Mouse (Mus musculus) heart, embryonic 16.5 days (tissue): ENCODE measurements around the gene Grm4. TPM values are rescaled to one million over a fixed set of nuclear protein-coding genes. Genes with fewer than 3 reads are reported as not detected.

Experiments
- ATAC-seq: fragments of 200-750 bp; cut with Nextera tagmentation; replicated peaks from 2 replicates; pipeline ENCODE4 v1.8.0; 2017; ENCODE audit warnings: moderate number of reproducible peaks; ENCODE audit not compliant: insufficient read depth, low FRiP score; ENCODE audit errors: extremely low read depth
- H3K27ac ChIP-seq: fragments of 300-500 bp; sonication (generic); 2 replicates; pipeline ENCODE4 v1.5.1; 2014; ENCODE audit warnings: mild to moderate bottlenecking, low read length, control low read depth, moderate library complexity
- H3K27me3 ChIP-seq: fragments of 300-500 bp; sonication (generic); 2 replicates; pipeline ENCODE4 v1.6.1; 2014; ENCODE audit warnings: low read length, mixed read lengths; ENCODE audit not compliant: control insufficient read depth, insufficient read depth
- H3K36me3 ChIP-seq: fragments of 300-500 bp; sonication (generic); 2 replicates; pipeline ENCODE4 v1.6.1; 2014; ENCODE audit not compliant: control insufficient read depth, insufficient read depth
- H3K4me1 ChIP-seq: fragments of 300-500 bp; sonication (generic); 2 replicates; pipeline ENCODE4 v1.6.1; 2014; ENCODE audit warnings: low read length, mixed read lengths; ENCODE audit not compliant: control insufficient read depth, insufficient read depth
- H3K4me2 ChIP-seq: fragments of 300-500 bp; sonication (generic); 2 replicates; pipeline ENCODE4 v1.6.1; 2014; ENCODE audit warnings: low read depth, mild to moderate bottlenecking, control low read depth, low read length
- H3K4me3 ChIP-seq: fragments of 300-500 bp; sonication (generic); 2 replicates; pipeline ENCODE4 v1.5.1; 2014; ENCODE audit warnings: mild to moderate bottlenecking, control low read depth, low read length
- H3K9ac ChIP-seq: fragments of 300-500 bp; sonication (generic); 2 replicates; pipeline ENCODE4 v1.6.1; 2014; ENCODE audit warnings: low read length, control low read depth
- H3K9me3 ChIP-seq: fragments of 300-500 bp; sonication (generic); replicated peaks from 2 replicates; pipeline ENCODE4 v1.6.1; 2016; ENCODE audit warnings: low read length; ENCODE audit not compliant: control insufficient read depth
- WGBS: fragments of 180-500 bp; shearing (Covaris S2); extraction: QIAGEN DNeasy Blood & Tissue Kit; methylation state at CpG from one replicate; pipeline ENCODE4 v1.1.7; 2014; 5-methylcytosine and 5-hydroxymethylcytosine counted together
- polyA plus RNA-seq: library from polyadenylated mRNA; unstranded; fragments of >200 nt; fragmentation: Nextera tagmentation; extraction: Ambion mirVana; gene quantifications from 2 replicates; pipeline ENCODE4 v1.2.1, GENCODE M21; 2015

Gene Grm4
- polyA plus RNA-seq, 1 experiment from 2014 or later = 0.30 TPM

DNA sequence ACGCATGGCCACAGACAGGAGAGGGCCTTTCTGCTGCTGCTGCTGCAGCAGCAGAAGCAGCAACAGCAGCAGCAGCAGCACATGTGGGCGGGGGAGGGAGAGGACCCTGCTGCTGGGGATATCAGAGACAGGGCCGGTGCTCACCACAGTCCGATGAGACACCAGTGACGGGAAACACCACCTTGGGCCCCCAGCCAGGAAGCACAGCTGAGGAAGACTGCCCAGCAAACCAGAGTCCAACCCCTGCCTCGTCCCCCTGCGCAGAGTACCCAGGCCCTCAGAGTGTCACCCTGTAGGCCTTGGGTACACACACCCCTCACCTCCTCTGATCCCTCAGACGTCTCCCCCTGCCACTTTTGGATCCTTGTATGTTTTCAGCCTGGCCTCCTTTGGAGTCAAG is 35.3 kb downstream of the Grm4 start:
- Histone ChIP-seq H3K9me3 (no peaks in the 10 kb centered on the region), H3K4me2 (no peak overlapping the region), H3K9ac (no peak overlapping the region), H3K27ac (no peak overlapping the region), H3K27me3 (peaks cover 4% of the 10 kb centered on the region; the same call in 1 of the 2 replicates), H3K4me3 (no peak overlapping the region), H3K4me1 (no peaks in the 10 kb centered on the region), H3K36me3 (no peaks in the 10 kb centered on the region)
- 36% methylated on average over 8 of the region's 8 CpGs for WGBS
- ATAC-seq = no peak

DNA sequence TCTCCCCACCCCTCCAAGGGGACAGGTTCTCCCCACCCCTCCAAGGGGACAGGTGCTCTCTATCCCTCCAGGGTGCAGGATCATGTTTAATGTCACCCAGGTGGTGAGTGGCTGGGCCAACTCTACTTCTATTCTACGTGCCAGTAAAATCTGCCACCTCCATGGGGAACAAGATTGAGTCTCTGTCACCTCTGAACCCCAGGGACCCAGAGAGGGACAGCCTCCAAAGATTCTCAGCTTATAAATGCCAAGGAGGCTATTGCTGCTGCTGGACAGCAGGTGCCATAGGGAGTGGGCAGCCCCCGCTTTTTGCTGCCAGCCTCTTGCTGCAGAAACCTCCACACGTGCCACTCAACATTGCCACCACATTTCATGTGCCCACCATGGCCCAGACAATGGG is 37.6 kb downstream of the Grm4 start:
- Histone ChIP-seq H3K4me2 (no peak overlapping the region), H3K9me3 (no peaks in the 10 kb centered on the region), H3K4me3 (no peak overlapping the region), H3K9ac (no peak overlapping the region), H3K4me1 (peaks cover 7% of the 10 kb centered on the region; the same call in 1 of the 2 replicates), H3K27me3 (peaks cover 4% of the 10 kb centered on the region; the same call in 1 of the 2 replicates), H3K27ac (no peak overlapping the region), H3K36me3 (no peaks in the 10 kb centered on the region)
- no peak for ATAC-seq
- 70% methylated on average over 3 of the region's 3 CpGs for WGBS

- Histone ChIP-seq H3K9ac (0 out of 2 replicates have a peak overlapping the region, but pooled peaks have one; percentile 27), H3K4me1 (peaks cover 7% of the 10 kb centered on the region; the same call in 1 of the 2 replicates), H3K27ac (peak overlapping the region; percentile 10; the same call in 1 of the 2 replicates), H3K4me3 (peak overlapping the region; percentile 18; the same call in 1 of the 2 replicates), H3K27me3 (peaks cover 4% of the 10 kb centered on the region; the same call in 1 of the 2 replicates), H3K36me3 (no peaks in the 10 kb centered on the region), H3K4me2 (peak overlapping the region; percentile 43), H3K9me3 (no peaks in the 10 kb centered on the region)
- ATAC-seq = peak; percentile 71
- 26% methylated on average over 29 of the region's 29 CpGs for WGBS
Measured at GRCm38 (mm10) chr17:27480143-27481103, 40.8 kb downstream of the Grm4 start.

- H3K36me3 ChIP-seq = no peaks in the 10 kb centered on the region
- 88% methylated on average over 11 of the region's 11 CpGs for WGBS
Measured at GRCm38 (mm10) chr17:27475650-27476049, 45.6 kb downstream of the Grm4 start.

DNA sequence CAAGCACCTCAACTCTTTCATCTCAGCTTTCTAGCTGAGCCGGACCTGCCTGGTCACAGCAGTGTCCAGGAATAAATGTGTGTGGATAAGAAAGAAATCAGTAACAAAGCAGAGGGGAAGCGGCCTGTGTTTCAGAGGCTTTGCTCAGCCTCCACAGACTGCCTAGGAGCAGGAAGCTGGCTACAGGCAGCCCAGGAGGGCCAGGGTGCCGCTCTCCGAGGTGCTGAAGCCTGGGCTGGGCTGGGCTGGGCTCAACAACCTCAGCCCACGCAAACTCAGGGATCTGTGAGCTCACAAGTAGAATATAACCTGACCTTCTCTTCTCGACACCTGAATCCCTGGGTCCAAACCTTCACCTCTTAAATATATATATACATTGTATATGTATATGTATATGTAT is 54.6 kb downstream of the Grm4 start:
- H3K36me3 ChIP-seq = no peaks in the 10 kb centered on the region
- ATAC-seq = peak; percentile 45
- H3K27me3 ChIP-seq = peaks cover 7% of the 10 kb centered on the region
- no peaks in the 10 kb centered on the region for H3K4me1 ChIP-seq
- no peak overlapping the region for H3K27ac ChIP-seq
- H3K4me2 ChIP-seq = no peak overlapping the region
- H3K9me3 ChIP-seq = no peaks in the 10 kb centered on the region
- 19% methylated on average over 6 of the region's 6 CpGs for WGBS
- H3K4me3 ChIP-seq = no peak overlapping the region
- no peak overlapping the region for H3K9ac ChIP-seq

More at GRCm38 (mm10) chr17:27475650-27476049, 45.6 kb downstream of the Grm4 start:
- H3K9ac ChIP-seq = no peak overlapping the region
- no peak for ATAC-seq
- no peak overlapping the region for H3K4me2 ChIP-seq
- H3K27me3 ChIP-seq = no peaks in the 10 kb centered on the region
- H3K4me1 ChIP-seq = peaks cover 5% of the 10 kb centered on the region; the same call in 1 of the 2 replicates
- H3K4me3 ChIP-seq = no peak overlapping the region
- H3K27ac ChIP-seq = no peak overlapping the region
- H3K9me3 ChIP-seq = no peaks in the 10 kb centered on the region

- H3K36me3 ChIP-seq = no peaks in the 10 kb centered on the region
- H3K27ac ChIP-seq = no peak overlapping the region
- no peak overlapping the region for H3K4me2 ChIP-seq
- no peak for ATAC-seq
- no peaks in the 10 kb centered on the region for H3K9me3 ChIP-seq
- peaks cover 7% of the 10 kb centered on the region for H3K27me3 ChIP-seq
- H3K9ac ChIP-seq = no peak overlapping the region
- no peak overlapping the region for H3K4me3 ChIP-seq
- WGBS = 72% methylated on average over 8 of the region's 8 CpGs
- H3K4me1 ChIP-seq = no peaks in the 10 kb centered on the region
Measured at GRCm38 (mm10) chr17:27465924-27466323, 55.3 kb downstream of the Grm4 start.

- Histone ChIP-seq H3K4me2 (no peak overlapping the region), H3K4me1 (no peaks in the 10 kb centered on the region), H3K27me3 (peaks cover 7% of the 10 kb centered on the region), H3K9me3 (no peaks in the 10 kb centered on the region), H3K27ac (no peak overlapping the region), H3K36me3 (no peaks in the 10 kb centered on the region), H3K4me3 (no peak overlapping the region), H3K9ac (no peak overlapping the region)
- WGBS = 48% methylated on average over 8 of the region's 8 CpGs
- no peak for ATAC-seq
Measured at GRCm38 (mm10) chr17:27464327-27464962, 56.8 kb downstream of the Grm4 start.

DNA sequence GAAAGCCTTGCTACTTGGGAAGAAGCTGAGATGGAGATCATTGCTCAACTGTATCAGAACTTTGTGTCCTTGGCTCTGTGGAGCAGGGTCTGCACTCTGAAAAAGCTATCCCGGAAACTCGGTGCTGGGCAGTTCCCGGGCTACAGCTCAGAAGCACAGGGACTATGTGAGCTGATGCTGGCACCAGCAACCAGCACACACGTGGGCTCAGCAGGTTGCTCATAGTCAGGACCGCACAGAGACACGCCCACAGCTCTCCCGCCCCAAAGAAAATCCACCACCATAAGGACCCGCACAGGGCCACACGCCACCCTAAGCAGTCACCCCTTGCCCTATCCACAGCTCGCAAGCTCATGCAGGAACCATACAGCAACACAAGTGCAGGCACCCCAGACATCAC is 61.2 kb downstream of the Grm4 start:
- Histone ChIP-seq H3K4me1 (no peaks in the 10 kb centered on the region), H3K27ac (no peak overlapping the region), H3K36me3 (no peaks in the 10 kb centered on the region), H3K9me3 (no peaks in the 10 kb centered on the region), H3K4me3 (no peak overlapping the region), H3K27me3 (no peaks in the 10 kb centered on the region; the same call in 1 of the 2 replicates), H3K4me2 (no peak overlapping the region), H3K9ac (no peak overlapping the region)
- WGBS = 67% methylated on average over 10 of the region's 10 CpGs
- ATAC-seq = no peak

DNA sequence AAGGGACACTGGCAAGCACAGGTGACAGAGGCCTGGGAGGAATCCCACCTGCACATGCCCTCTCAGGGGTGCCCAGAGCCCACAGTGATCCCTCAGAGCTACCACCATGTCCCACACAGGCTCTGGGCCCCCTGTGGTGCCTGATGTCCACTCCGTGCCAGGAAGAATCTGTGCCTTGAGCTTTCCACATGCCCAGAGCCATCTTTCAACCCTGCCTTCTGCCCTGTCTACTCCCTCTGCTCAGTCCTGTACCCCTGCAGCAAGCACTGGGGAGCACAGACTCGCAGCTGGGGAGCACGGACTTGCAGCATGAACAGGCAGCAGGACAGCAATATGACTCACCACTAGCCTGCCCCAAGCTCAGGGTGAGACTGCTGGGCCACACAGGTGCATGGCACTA is 62.0 kb downstream of the Grm4 start:
- Histone ChIP-seq H3K27ac (no peak overlapping the region), H3K27me3 (no peaks in the 10 kb centered on the region; the same call in 1 of the 2 replicates), H3K9ac (no peak overlapping the region), H3K4me3 (no peak overlapping the region), H3K36me3 (no peaks in the 10 kb centered on the region), H3K4me2 (no peak overlapping the region), H3K9me3 (no peaks in the 10 kb centered on the region), H3K4me1 (no peaks in the 10 kb centered on the region)
- 68% methylated on average over 3 of the region's 3 CpGs for WGBS
- ATAC-seq = no peak
